Mouse (Mus musculus) embryonic stem cell, embryonic (primary cell): ENCODE results near the gene Khdc4.

Experiments used
- CTCF ChIA-PET, 4 experiments: fragments of 300-600 bp in 2 of 4; fragments of 350-600 bp in 2 of 4; sonication (Branson Sonifier 250); formaldehyde crosslinking; loops; one replicate each; lab custom pipeline; 2022; ENCODE audit warnings: inconsistent platforms in 2 of 4; lab: Charles Lee
- POLR2A ChIA-PET, 4 experiments: fragments of 300-600 bp in 2 of 4; fragments of 350-600 bp in 2 of 4; sonication (Branson Sonifier 250); formaldehyde crosslinking; loops; one replicate each; lab custom pipeline; 2022; ENCODE audit warnings: antibody characterized with exemption in 4 of 4, inconsistent platforms in 1 of 4; lab: Charles Lee

Khdc4 gene

GRCm38 (mm10) chr3:88651669-88652618, 33.7 kb upstream of the Khdc4 start:
- POLR2A ChIA-PET, result interaction anchor here in 3 of 4 experiments (0.5 to 1.8 kb wide), 11 partner anchors 11 to 64 kb away, joined by 3 to 5 read pairs (median 3); partner anchors contain the start of gene Khdc4 (in 1 of the 3)
- CTCF ChIA-PET, result interaction anchor here in 2 of 4 experiments (0.6 to 0.8 kb wide), 3 partner anchors 25 to 182 kb away, joined by 3 to 8 read pairs (median 4); no protein-coding TSS in a partner anchor

GRCm38 (mm10) chr3:88652846-88653515, 32.6 kb upstream of the Khdc4 start, which contains the start of gene Rxfp4:
Gene Rxfp4 (minus strand): TSS chr3:88653142.
- POLR2A ChIA-PET, result interaction anchor here in 1 of 4 experiments (0.6 to 1.2 kb wide), 6 partner anchors 10 to 40 kb away, joined by 3 to 4 read pairs (median 3); no protein-coding TSS in a partner anchor
- CTCF ChIA-PET, result interaction anchor here in 1 of 4 experiments (0.6 kb wide), 1 partner anchor 108 kb away, joined by 3 read pairs; no protein-coding TSS in a partner anchor

GRCm38 (mm10) chr3:88653516-88654370, 31.9 kb upstream of the Khdc4 start:
- CTCF ChIA-PET, result interaction anchor here in 2 of 4 experiments (0.6 kb wide), 3 partner anchors 20 to 74 kb away, joined by 3 to 4 read pairs (median 3); no protein-coding TSS in a partner anchor
- POLR2A ChIA-PET, result interaction anchor here in 2 of 4 experiments (0.6 to 2.5 kb wide), 8 partner anchors 10 to 306 kb away, joined by 3 to 6 read pairs (median 3); no protein-coding TSS in a partner anchor

GRCm38 (mm10) chr3:88654621-88655020, 31.0 kb upstream of the Khdc4 start:
- POLR2A ChIA-PET, result interaction anchor here (0.6 to 2.5 kb wide), 7 partner anchors 10 to 307 kb away, joined by 3 to 6 read pairs (median 4); no protein-coding TSS in a partner anchor

GRCm38 (mm10) chr3:88655619-88656018, 30.0 kb upstream of the Khdc4 start:
- ChIA-PET POLR2A (interaction anchor here in 2 of 4 experiments (0.9 to 2.5 kb wide), 6 partner anchors 9 to 90 kb away, joined by 3 to 6 read pairs (median 4); partner anchors contain the start of gene Khdc4 (in 1 of the 2)), CTCF (interaction anchor here in 3 of 4 experiments (0.7 to 1.2 kb wide), 5 partner anchors 21 to 497 kb away, joined by 3 to 5 read pairs (median 3); no protein-coding TSS in a partner anchor)

More at GRCm38 (mm10) chr3:88654621-88655020, 31.0 kb upstream of the Khdc4 start:
- CTCF ChIA-PET, result interaction anchor here in 1 of 4 experiments (1.2 kb wide), 1 partner anchor 47 kb away, joined by 3 read pairs; no protein-coding TSS in a partner anchor

GRCm38 (mm10) chr3:88658441-88659127, 27.0 kb upstream of the Khdc4 start:
- POLR2A ChIA-PET, result interaction anchor here in 1 of 4 experiments (0.9 to 1.5 kb wide), 2 partner anchors 10 to 127 kb away, joined by 4 to 5 read pairs; no protein-coding TSS in a partner anchor
- CTCF ChIA-PET, result no interaction called here

- CTCF ChIA-PET, result interaction anchor here in 1 of 4 experiments (0.7 kb wide), 1 partner anchor 356 kb away, joined by 3 read pairs; no protein-coding TSS in a partner anchor
Measured at GRCm38 (mm10) chr3:88659798-88660197, 25.8 kb upstream of the Khdc4 start.

GRCm38 (mm10) chr3:88664095-88664494, 21.5 kb upstream of the Khdc4 start:
- ChIA-PET POLR2A (interaction anchor here in 2 of 4 experiments (0.9 to 4.3 kb wide), 14 partner anchors 9 to 254 kb away, joined by 3 to 38 read pairs (median 4); partner anchors contain the start of genes Arhgef2 (in 1 of the 2), Khdc4 (in 1 of the 2) and Pmf1 (in 1 of the 2)), CTCF (interaction anchor here in 2 of 4 experiments (0.7 to 2.3 kb wide), 5 partner anchors 13 to 100 kb away, joined by 3 to 19 read pairs (median 7); no protein-coding TSS in a partner anchor)

More at GRCm38 (mm10) chr3:88659798-88660197, 25.8 kb upstream of the Khdc4 start:
- POLR2A ChIA-PET, result interaction anchor here in 2 of 4 experiments (0.8 to 1.0 kb wide), 2 partner anchors 10 to 16 kb away, joined by 3 read pairs; no protein-coding TSS in a partner anchor

GRCm38 (mm10) chr3:88677399-88677798, 8.2 kb upstream of the Khdc4 start:
- ChIA-PET POLR2A (interaction anchor here in 3 of 4 experiments (0.6 to 4.8 kb wide), 13 partner anchors 8 to 267 kb away, joined by 3 to 38 read pairs (median 5); partner anchors contain the start of genes Khdc4 (in 2 of the 3) and Pmf1 (in 1 of the 3)), CTCF (interaction anchor here (0.6 to 3.5 kb wide), 29 partner anchors 9 to 650 kb away, joined by 3 to 19 read pairs (median 4); partner anchors contain the start of gene Khdc4 (in 1 of the 4))

GRCm38 (mm10) chr3:88683814-88684213, 1.8 kb upstream of the Khdc4 start:
- ChIA-PET POLR2A (no interaction called here), CTCF (no interaction called here)

- ChIA-PET POLR2A (interaction anchor here in 3 of 4 experiments (0.6 to 2.8 kb wide), 28 partner anchors 8 to 1252 kb away, joined by 3 to 24 read pairs (median 4); partner anchors contain the start of genes Lamtor2 (in 1 of the 3), Rit1 (in 1 of the 3), Smg5 (in 1 of the 3) and Tmem79 (in 1 of the 3)), CTCF (interaction anchor here in 3 of 4 experiments (0.6 to 0.8 kb wide), 4 partner anchors 53 to 248 kb away, joined by 4 to 6 read pairs (median 4); partner anchors contain the start of gene Ssr2 (in 1 of the 3))
Measured at GRCm38 (mm10) chr3:88684236-88684979, 1.2 kb upstream of the Khdc4 start.

GRCm38 (mm10) chr3:88685958-88686451, 402 bp downstream of the Khdc4 start:
- POLR2A ChIA-PET, result interaction anchor here (0.6 to 2.8 kb wide), 64 partner anchors 8 to 417 kb away, joined by 3 to 24 read pairs (median 4); partner anchors contain the start of genes Lamtor2 (in 2 of the 4), Rab25 (in 2 of the 4), Rit1 (in 2 of the 4) and Mex3a (in 1 of the 4)
- CTCF ChIA-PET, result interaction anchor here in 2 of 4 experiments (0.7 to 1.8 kb wide), 4 partner anchors 9 to 79 kb away, joined by 4 to 12 read pairs (median 4); no protein-coding TSS in a partner anchor

- POLR2A ChIA-PET, result interaction anchor here (0.7 to 2.8 kb wide), 37 partner anchors 7 to 162 kb away, joined by 3 to 24 read pairs (median 4); partner anchors contain the start of genes Rab25 (in 1 of the 4) and Rit1 (in 1 of the 4)
- CTCF ChIA-PET, result interaction anchor here in 2 of 4 experiments (1.3 to 1.8 kb wide), 2 partner anchors 10 to 80 kb away, joined by 5 to 12 read pairs; no protein-coding TSS in a partner anchor
Measured at GRCm38 (mm10) chr3:88686734-88687611, 1.4 kb downstream of the Khdc4 start.
